Mouse (Mus musculus) MEL-GATA-1-ER (cell line): ENCODE measurements around the gene Gpkow.

Source experiments
- DNase-seq: peaks from one replicate; pipeline ENCODE4 v3.0.0-alpha.2; 2012; ENCODE audit warnings: low read depth; ENCODE audit errors: extremely low read depth

Gpkow gene

DNA sequence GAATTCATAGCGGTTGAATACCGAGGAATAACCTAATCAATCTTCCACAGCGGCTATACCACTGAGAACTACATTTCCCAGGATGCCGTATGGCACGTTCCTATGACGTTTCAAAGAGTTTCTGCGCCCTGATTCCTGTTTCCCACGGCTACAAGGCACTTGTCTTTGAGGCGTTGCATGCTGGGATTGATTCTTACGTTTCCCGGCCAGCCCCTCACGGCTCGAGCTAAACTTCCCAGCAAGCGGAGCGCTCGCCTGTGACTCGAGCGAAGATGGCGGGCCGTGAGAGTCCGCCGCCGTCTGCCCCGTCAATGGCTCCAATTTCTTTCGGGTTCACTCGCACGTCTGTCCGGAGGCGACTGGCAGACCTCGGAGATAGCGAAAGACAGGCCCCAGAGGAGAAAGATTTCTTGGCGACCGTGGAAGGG lies at the start of gene Gpkow:
Gpkow (plus strand) TSS at position 178 of the 428 bp plus-strand sequence.
- DNase-seq, result peak; percentile 96

DNA sequence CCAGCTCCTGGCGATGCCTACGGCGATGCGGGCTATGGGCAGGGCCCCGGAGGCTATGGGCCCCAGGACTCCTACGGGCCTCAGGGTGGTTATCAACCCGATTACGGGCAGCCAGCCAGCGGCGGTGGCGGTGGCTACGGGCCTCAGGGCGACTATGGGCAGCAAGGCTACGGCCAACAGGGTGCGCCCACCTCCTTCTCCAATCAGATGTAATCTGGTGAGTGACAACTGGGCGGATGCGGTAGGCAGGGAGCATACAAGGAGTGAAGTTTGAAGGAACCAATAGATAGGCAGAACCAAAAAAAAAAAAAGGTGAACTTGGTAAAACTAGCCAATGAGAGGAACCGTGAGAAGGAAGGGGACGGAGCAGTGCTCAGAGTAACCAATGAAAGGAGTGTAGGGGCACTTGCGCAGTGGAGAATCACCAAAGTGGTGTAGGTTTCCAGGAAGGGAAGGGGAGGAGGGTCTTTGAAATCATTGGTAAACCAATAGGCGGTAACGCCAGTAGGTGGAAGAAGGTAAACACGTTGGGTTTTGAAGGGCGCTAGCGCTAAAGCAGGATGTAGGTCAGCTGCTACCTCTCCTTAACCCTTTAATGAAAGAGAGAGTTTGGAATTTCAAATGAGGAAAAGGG lies 48.1 kb upstream of the Gpkow start:
- peak; percentile 99 for DNase-seq

DNA sequence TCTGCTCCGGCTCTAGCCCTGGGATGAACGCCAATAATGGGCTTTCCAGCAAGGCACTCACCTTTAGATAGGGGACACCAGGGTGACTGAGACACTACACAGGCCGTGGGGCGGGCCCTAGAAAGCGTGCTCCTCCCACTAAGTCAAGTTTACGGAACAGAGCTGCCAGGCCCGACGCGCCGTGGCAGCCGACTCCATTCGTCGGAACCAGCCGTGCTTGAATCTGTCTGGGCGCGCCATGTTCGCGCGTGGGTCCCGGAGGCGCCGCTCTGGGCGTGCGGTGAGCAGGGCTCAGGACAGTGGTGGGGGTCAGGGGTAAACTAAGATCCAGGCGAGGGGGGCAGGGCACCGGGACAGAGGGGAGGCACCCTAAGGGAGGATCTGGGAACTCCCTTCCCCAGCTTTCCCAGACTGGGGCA lies 39.7 kb upstream of the Gpkow start, which contains the start of gene Prickle3:
Prickle3 (plus strand) TSS at position 40 of the 419 bp plus-strand sequence.
- no peak for DNase-seq

DNA sequence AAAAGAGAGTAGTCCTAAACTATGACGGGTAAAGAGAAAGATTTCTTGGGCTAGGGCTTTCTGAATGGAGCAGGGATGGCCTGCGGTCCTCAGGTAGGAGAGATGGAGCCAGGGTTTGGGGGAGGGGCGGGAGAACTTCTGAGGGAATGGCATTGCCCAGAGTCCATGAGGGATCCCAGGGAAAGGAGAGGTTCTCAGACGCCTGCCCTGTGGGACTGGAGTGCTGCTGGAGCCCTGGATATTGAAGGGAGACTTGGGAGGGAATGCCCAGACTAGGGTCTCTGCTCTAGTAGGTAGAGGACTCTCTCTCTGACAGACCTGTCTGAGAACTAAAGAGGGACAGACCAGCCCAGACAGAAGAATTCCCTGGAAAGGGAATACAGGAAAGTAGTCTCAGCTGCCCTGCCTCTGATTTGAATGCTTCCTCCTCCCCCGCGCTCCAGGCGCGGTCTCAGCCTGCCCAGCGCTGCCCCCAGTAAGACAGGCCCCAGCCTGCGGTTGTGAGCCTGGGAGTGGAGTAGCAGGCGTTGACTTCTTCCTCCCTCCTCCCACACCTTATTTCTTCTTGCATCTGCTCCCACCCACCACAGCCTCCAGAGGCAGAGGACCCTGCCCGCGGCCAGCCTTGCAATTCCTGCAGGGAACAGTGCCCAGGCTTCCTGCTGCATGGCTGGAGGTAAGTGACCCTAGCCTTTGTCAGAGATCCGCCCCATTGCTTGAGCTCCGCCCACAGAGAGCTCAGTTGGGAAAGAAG lies 38.7 kb upstream of the Gpkow start:
- no peak for DNase-seq

DNA sequence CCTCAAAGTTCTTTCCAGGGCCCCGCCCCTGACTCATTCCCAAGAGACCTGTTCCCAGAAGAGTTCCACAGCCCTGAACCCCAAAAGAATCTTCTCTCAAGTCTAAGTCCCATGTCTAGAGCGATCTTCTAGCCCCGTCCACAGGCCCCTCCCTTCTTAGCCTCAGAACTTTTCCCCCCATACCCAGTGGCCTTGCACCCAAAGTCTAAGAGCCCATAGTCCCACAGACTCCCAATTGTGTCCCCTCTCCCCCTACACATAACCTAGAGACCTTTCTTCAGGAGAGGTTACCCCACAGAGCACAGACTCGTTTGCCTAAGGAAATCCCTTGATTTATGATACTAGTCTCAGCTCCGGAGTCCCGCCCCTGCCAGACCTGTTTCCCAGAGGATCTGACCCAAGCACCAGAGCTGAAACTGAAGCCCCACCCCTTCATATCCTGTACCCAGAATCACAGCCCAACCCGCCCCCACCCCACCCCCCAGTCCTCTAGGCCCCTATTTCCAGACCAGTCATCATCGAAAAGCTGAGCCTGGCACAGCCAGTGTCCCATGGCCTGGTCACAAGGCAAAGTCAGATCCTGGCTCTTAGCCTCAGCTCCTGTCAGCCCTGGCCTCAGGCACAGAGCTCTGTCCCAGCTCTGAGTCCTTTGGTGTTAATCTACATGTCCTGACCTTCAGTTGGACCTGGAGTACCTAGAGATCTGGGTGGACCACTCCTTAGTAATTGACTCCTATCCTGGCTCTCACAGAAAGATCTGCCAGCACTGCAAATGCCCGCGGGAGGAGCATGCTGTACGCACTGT lies 37.9 kb upstream of the Gpkow start:
- no peak for DNase-seq

- DNase-seq, result no peak
These were observed 35.8 kb upstream of the Gpkow start for GRCm38 (mm10) chrX:7661086-7661485.

DNA sequence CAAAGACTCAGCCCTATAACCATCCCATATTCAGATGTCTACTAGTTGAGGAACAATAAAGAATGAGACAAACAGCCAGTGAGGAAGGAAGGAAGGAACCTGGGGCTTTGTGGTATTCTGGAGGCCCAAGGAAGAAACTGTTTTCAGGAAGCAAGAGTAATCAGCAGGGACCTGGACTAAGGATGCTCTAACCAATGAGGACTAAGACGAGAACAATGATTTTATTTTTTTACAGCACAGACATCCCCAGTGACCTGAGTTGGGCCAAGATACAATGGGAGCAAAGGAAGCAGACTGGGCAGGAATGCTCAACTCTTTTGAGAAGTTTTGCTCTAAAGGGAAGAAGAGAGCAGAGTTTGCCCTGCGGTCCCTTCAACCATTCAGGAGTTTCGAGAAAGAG lies 34.0 kb upstream of the Gpkow start:
- DNase-seq, result no peak

- DNase-seq, result no peak
These were observed 32.1 kb upstream of the Gpkow start for GRCm38 (mm10) chrX:7664791-7665190.

DNA sequence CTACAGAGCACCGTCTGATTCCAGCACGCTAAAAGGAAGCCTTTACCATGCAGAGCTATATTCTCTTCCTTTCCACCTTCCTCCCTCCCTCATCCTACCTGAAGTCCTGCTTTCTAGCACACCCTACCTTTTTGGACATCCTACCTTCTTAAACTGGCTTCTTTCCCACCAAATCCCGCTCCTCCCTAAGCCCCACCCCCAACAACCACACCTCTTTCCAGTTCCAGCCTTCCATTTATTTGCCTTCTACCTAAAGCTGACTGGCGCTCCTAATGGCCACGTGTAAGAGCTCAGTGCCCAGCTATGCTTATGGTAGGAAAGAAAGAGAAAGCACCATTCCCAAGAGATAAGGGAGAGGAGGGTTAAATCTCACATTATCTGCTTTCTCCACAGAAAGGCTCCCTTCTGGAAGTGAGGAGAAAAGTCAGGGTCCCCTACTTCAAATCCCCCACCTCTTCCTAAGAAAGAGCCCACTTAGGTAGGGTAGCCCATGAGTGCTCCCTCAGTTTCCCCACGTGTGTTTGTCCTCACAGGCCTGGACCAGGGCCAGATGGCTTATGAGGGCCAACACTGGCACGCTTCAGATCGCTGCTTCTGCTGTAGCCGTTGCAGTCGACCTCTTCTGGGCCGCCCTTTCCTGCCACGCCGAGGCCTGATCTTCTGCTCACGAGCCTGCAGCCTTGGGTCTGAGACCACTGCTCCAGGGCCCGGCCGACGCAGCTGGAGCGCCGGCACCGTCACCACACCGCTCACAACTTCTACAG lies 31.0 kb upstream of the Gpkow start:
- DNase-seq, result no peak

DNA sequence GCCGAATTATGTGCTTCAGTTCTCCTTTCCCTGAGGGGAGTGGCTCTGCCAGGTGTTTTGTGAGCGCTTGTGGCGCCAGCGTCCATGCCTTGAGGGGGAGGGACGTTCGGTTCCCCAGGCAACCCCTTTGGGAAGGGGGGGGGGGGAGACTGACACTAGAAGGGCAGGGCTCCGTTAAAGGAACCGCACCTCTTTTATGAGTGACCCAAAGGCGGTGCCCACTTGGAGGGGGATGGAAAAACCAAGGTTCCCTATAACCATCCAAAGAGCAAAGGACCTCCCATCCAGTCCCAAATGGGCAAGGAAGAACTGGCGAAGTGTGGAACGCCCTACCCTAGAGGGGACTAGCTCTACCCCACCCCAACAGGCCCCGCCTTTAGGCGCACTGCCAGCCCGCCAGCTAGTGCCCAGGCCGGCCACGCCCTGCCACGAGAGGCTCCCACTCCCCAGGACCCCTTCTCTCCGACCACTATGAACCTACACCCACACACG lies 26.5 kb upstream of the Gpkow start:
- peak; percentile 66 for DNase-seq

DNA sequence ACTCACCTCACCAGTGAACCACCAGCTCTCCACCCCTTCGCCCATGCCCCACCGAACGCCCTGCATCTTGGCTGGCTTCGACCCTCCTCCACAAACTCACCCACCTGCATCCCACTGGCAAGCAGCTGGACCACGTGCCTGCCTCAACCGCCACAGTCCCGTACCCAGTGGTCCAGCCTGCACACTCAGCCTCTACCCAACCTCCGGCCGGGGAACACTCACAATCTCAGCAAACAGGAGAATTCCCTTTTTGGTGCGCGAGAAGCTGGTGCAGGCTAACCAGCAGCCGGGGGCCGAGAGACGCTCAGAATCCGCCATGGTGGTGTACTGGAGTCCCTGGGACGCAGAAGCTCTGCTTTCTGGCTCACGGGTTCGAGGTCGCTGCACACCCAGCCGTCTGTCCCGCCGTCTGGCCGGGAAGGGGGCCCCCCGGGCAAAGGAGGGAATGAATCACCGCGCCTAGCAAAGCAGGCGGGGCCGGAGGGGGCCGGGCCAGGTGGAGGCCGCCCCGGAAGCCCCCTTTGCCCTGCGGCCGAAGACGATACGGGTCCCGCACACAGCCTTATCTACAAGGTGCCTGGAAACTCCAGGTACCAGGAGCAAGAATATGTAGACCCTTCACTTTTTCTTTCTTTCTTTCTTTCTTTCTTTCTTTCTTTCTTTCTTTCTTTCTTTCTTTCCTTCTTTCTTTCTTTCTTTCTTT lies 25.9 kb upstream of the Gpkow start, which contains the start of gene Plp2:
Plp2 (minus strand) TSS at position 470 of the 703 bp plus-strand sequence.
- DNase-seq, result no peak

- DNase-seq, result no peak
These were observed 24.2 kb upstream of the Gpkow start for GRCm38 (mm10) chrX:7672739-7673138.

DNA sequence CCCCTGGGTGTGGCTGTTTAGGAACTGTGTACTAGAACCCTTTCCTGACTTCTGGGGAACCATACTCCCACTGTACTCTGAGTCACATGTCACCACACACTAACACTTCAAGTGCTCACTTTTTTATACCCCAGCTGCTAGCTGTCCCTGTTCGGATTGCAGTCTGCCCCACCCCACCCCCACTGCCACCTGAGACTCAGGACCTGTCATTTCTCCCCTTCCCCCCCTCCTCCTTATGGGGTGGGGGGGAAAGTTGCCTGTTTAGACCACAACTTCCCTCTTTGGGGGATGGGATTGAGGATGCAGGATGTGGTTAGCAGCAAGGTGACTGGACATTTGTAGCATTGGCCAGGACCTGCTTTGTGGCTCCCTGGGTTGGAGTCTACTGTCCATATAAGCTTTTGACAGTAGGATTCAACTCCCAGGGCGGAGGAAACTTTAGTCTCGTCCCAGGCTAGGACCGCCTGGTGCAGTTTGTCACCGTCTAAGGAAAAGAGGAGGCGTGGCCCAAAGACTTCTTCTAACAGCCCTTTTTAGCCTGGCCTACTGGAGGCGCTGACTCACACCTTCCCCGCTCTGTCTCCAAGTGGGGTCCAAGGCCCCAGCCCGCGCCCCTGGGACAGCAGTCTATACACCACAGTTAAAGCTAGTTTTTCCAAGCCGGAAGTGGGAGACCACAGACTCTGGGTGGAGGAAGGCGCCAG lies 23.2 kb upstream of the Gpkow start:
- DNase-seq, result peak; percentile 56

GRCm38 (mm10) chrX:7674284-7675000 lies 22.5 kb upstream of the Gpkow start:
- no peak for DNase-seq

- DNase-seq, result no peak
These were observed 21.9 kb upstream of the Gpkow start for GRCm38 (mm10) chrX:7675001-7675380.

DNA sequence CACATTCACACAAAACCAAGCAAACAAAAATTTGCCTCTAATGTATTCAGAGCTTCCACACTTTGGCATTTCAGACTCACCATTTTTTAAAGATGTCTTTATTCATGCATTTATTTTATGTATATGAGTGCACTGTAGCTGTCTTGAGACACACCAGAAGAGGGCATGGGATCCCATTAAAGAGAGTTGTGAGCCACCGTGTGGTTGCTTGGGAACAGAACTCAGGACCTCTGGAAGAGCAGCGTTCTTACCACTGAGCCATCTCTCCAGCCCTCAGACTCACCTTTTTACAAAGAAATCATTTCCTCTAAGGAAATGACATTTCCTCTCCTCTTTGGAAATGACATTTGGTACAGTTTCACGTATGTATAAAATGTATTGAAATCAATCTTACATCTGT lies 17.9 kb upstream of the Gpkow start:
- DNase-seq, result no peak

DNA sequence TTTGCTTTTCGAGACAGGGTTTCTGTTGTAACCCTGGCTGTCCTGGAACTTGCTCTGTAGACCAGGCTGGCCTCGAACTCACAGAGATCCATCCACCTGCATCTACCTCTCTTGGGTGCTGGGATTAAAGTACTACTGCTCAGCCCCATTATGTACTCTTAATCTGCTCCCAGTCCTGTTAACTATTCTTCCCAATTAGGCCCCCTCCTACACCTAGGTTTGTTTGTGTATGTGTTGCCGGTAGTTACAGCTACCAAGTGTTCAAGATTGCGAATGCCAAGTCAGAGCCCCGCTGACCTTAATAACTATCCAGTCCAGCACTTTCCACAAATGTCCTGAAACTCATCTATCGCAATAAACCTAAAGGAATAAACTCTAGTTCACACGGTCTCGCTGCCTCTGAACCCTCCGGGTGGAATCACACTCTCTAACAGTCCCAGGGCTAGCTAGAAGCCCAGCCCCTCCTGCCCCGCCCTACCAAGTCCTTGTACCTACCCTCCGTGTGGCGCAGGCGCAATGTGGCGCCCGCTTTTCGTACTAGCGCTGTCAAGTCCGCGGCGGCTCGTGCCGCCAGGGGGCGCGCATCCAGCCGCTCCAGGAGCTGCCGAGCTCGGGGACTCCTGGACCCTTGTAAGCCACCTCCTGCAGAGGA lies 17.4 kb upstream of the Gpkow start:
- peak; percentile 85 for DNase-seq

DNA sequence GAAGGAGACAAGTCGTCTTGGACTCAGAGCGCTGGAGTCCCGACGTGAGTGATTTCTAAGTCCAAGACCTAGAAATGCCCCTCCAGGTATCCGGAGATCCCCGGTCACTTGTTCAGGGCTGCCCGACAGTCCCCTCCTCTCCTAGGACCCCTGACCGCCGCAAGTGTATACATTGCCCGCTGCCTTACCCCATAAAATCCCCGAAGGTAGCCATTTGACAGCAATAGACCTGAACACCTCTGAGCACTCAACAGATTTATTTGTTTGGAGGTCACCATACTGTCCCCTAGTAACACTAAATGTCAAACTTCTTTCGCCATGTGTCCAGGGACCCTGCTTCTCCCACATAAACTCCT lies 16.9 kb upstream of the Gpkow start:
- DNase-seq, result no peak

GRCm38 (mm10) chrX:7680864-7681263 lies 16.1 kb upstream of the Gpkow start, which contains the start of gene Magix:
TSS of gene Magix (minus strand) at chrX:7681251.
- DNase-seq, result no peak
